Mouse (Mus musculus) forebrain, embryonic 15.5 days (tissue): Measurements from ENCODE around the gene Stk16. TPM values are rescaled to one million over a fixed set of nuclear protein-coding genes. Genes with fewer than 3 reads are reported as not detected.
A peak's percentile ranks its signal among the peaks of the same experiment; 100 is the strongest.

Experiments
- ATAC-seq: fragments of 200-750 bp; cut with Nextera tagmentation; replicated peaks from 2 replicates; pipeline ENCODE4 v1.8.0; 2017; ENCODE audit warnings: mild to moderate bottlenecking, moderate TSS enrichment, moderate library complexity
- H3K27ac ChIP-seq: fragments of 300-500 bp; sonication (generic); replicated peaks from 2 replicates; pipeline ENCODE4 v1.5.1; 2015; ENCODE audit warnings: mild to moderate bottlenecking, inconsistent platforms
- H3K27me3 ChIP-seq: fragments of 300-500 bp; sonication (generic); 2 replicates; pipeline ENCODE4 v1.6.1; 2015; ENCODE audit warnings: inconsistent platforms
- H3K36me3 ChIP-seq: fragments of 300-500 bp; sonication (generic); 2 replicates; pipeline ENCODE4 v1.6.1; 2015; ENCODE audit warnings: mild to moderate bottlenecking, inconsistent platforms
- H3K4me1 ChIP-seq: fragments of 300-500 bp; sonication (generic); 2 replicates; pipeline ENCODE4 v1.6.1; 2015; ENCODE audit warnings: inconsistent platforms
- H3K4me2 ChIP-seq: fragments of 300-500 bp; sonication (generic); replicated peaks from 2 replicates; pipeline ENCODE4 v1.6.1; 2015; ENCODE audit warnings: mild to moderate bottlenecking, inconsistent platforms
- H3K4me3 ChIP-seq: fragments of 300-500 bp; sonication (generic); 2 replicates; pipeline ENCODE4 v1.5.1; 2015; ENCODE audit warnings: mild to moderate bottlenecking, inconsistent platforms
- H3K9ac ChIP-seq: fragments of 300-500 bp; sonication (generic); replicated peaks from 2 replicates; pipeline ENCODE4 v1.6.1; 2015; ENCODE audit warnings: mild to moderate bottlenecking, inconsistent platforms
- H3K9me3 ChIP-seq: fragments of 300-500 bp; sonication (generic); 2 replicates; pipeline ENCODE4 v1.6.1; 2016; ENCODE audit warnings: inconsistent platforms
- WGBS: fragments of 180-500 bp; shearing (Covaris S2); methylation state at CpG from one replicate; pipeline ENCODE4 v1.1.7; 2015; ENCODE audit warnings: mixed read lengths; 5-methylcytosine and 5-hydroxymethylcytosine counted together
- polyA plus RNA-seq: library from polyadenylated mRNA; unstranded; fragments of >200 nt; fragmentation: Nextera tagmentation; extraction: Ambion mirVana; gene quantifications from 2 replicates; pipeline ENCODE4 v1.2.1, GENCODE M21; 2015

The Stk16 gene
- polyA plus RNA-seq = 145 and 147 TPM in 2 replicates

GRCm38 (mm10) chr1:75210136-75211087, at the start of gene Stk16, which contains the start of gene Glb1l:
Gene Stk16 (plus strand): TSS chr1:75210838.
Gene Glb1l (minus strand): TSS chr1:75210813.
- 5% methylated on average over 42 of the region's 42 CpGs for WGBS
- Histone ChIP-seq H3K36me3 (peaks cover 29% of the 10 kb centered on the region), H3K27ac (no peak within 1 kb of the TSS), H3K9ac (peak within 1 kb of the TSS; percentile 89), H3K4me2 (peak within 1 kb of the TSS; percentile 89), H3K27me3 (no peaks in the 10 kb centered on the region), H3K4me3 (peak within 1 kb of the TSS; percentile 86), H3K9me3 (no peaks in the 10 kb centered on the region), H3K4me1 (peaks cover 38% of the 10 kb centered on the region)
- peak; percentile 96 for ATAC-seq

DNA sequence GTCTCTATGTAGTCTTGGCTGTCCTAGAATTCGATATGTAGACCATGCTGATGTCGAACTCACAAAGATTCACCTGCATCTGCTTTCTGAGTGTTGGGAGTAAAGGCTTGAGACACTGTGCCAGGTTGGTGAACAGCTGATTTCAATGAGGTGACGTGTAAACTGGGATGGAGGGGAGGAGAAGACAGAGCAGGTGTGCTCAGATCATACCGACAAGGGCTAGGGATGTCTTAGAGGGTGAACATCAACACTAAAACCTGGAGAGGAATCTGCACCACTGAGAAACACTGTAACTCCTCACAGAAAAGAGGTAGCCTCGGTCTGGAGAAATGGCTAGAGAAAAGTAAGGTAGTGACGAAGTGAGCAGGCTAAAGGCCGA, 42.6 kb upstream of the Stk16 start:
- ATAC-seq = peak; percentile 42
- Histone ChIP-seq H3K4me3 (peak overlapping the region; percentile 74), H3K9me3 (no peaks in the 10 kb centered on the region), H3K4me1 (peaks cover 15% of the 10 kb centered on the region), H3K27ac (peak overlapping the region; percentile 90), H3K9ac (peak overlapping the region; percentile 66), H3K27me3 (no peaks in the 10 kb centered on the region), H3K36me3 (peaks cover 27% of the 10 kb centered on the region), H3K4me2 (peak overlapping the region; percentile 73)
- 10% methylated on average over 7 of the region's 7 CpGs for WGBS

- H3K4me1 ChIP-seq = peaks cover 15% of the 10 kb centered on the region
- H3K36me3 ChIP-seq = peaks cover 34% of the 10 kb centered on the region
- H3K9me3 ChIP-seq = no peaks in the 10 kb centered on the region
- WGBS = under 1% methylated on average over 59 of the region's 59 CpGs
- peak within 1 kb of the TSS; percentile 90 for H3K27ac ChIP-seq
- peak within 1 kb of the TSS; percentile 73 for H3K4me2 ChIP-seq
- peak within 1 kb of the TSS; percentile 66 for H3K9ac ChIP-seq
- H3K27me3 ChIP-seq = no peaks in the 10 kb centered on the region
- peak within 1 kb of the TSS; percentile 74 for H3K4me3 ChIP-seq
- peak; percentile 97 for ATAC-seq
Measured at GRCm38 (mm10) chr1:75168472-75169464, 41.9 kb upstream of the Stk16 start, which contains the start of gene Zfand2b. Gene Zfand2b (plus strand): TSS chr1:75168646.

DNA sequence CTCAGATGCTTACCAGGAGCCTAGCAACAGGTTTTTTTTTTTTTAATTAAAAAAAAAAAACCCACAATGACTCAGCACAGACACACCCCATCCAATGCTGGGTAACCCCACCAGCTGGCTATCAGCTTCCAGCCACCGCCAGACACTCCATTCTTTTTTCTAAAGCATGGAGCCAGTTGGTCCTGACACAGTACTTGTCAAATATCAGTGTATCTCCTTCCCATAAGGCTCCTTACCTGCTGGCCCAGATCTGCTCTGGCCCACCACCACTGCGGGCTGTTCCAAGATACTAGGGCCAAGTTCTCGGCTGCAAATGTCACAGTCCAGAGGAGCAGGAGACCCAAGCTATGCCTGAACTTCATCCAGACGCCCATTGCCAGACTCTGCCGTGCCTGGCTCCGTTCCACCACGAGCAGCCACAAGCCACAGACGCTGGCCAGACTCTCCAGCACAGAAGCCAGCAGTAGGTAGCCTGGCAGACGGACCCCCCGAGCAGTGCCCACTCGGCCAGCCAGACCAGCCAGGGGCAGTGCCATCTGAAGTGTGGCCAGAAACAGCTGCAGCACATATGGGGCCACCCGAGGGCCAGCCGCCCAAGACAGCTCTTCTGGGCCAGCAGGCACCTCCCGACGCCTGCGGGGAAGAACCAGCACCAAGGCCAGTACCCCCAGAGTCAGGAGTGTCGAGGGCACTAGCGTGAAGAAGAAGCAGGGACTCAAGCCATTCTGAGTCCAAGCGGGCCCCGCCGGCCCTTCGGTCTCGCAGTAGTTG, 31.1 kb upstream of the Stk16 start:
- Histone ChIP-seq H3K4me3 (peak overlapping the region; percentile 56), H3K27ac (peak overlapping the region; percentile 71), H3K9ac (peak overlapping the region; percentile 59), H3K27me3 (no peaks in the 10 kb centered on the region), H3K4me2 (peak overlapping the region; percentile 99), H3K4me1 (peaks cover 30% of the 10 kb centered on the region), H3K9me3 (no peaks in the 10 kb centered on the region), H3K36me3 (peaks cover 47% of the 10 kb centered on the region)
- 5% methylated on average over 23 of the region's 23 CpGs for whole genome bisulfite sequencing
- peak; percentile 46 for ATAC-seq

DNA sequence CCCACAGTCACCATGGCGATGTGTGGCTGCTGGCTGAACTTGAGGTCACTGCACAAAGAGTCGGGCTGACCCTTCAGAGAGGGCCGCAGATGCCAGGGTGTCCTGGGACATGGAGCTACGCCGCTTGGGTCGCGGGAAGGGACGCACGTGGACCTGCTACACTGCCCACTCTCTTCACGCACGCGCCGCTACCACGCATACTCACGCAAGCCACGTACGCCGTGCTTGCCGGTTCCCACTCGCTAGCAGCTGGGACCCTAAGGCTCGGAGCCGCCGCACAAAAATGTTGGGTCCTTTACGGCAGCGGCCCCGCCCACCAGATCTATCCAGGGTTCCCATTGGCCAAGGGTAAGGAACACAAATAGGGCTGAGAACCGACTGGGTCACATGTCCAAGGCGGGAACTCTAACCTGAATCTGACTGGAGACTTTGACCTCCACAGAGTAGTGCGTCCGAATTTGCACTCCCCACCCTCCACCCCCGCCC, 30.5 kb upstream of the Stk16 start, which contains the start of gene Abcb6:
TSS of gene Abcb6 (minus strand) at position 288 of the 486 bp plus-strand sequence.
- H3K9ac ChIP-seq = peak within 1 kb of the TSS; percentile 59
- H3K4me2 ChIP-seq = peak within 1 kb of the TSS; percentile 99
- WGBS = under 1% methylated on average over 31 of the region's 31 CpGs
- H3K27ac ChIP-seq = peak within 1 kb of the TSS; percentile 71
- peaks cover 48% of the 10 kb centered on the region for H3K36me3 ChIP-seq
- peak within 1 kb of the TSS; percentile 56 for H3K4me3 ChIP-seq
- peak; percentile 94 for ATAC-seq
- H3K27me3 ChIP-seq = no peaks in the 10 kb centered on the region
- H3K9me3 ChIP-seq = no peaks in the 10 kb centered on the region
- peaks cover 30% of the 10 kb centered on the region for H3K4me1 ChIP-seq

- 26% methylated on average over 7 of the region's 7 CpGs for WGBS
- no peaks in the 10 kb centered on the region for H3K27me3 ChIP-seq
- no peaks in the 10 kb centered on the region for H3K9me3 ChIP-seq
- ATAC-seq = peak; percentile 3; the same call in 1 of the 2 replicates
- H3K9ac ChIP-seq = peak overlapping the region; percentile 22
- H3K36me3 ChIP-seq = peaks cover 48% of the 10 kb centered on the region
- peak overlapping the region; percentile 56 for H3K4me3 ChIP-seq
- peak overlapping the region; percentile 99 for H3K4me2 ChIP-seq
- H3K27ac ChIP-seq = 0 out of 2 replicates have a peak overlapping the region, but pooled peaks have one; percentile 71
- H3K4me1 ChIP-seq = peaks cover 30% of the 10 kb centered on the region
Measured at GRCm38 (mm10) chr1:75180741-75181140, 29.9 kb upstream of the Stk16 start.

GRCm38 (mm10) chr1:75181377-75181870, 29.2 kb upstream of the Stk16 start:
- Histone ChIP-seq H3K9ac (no peak overlapping the region), H3K4me2 (no peak overlapping the region), H3K27me3 (no peaks in the 10 kb centered on the region), H3K4me1 (peaks cover 30% of the 10 kb centered on the region), H3K27ac (no peak overlapping the region), H3K36me3 (peaks cover 47% of the 10 kb centered on the region), H3K4me3 (no peak overlapping the region), H3K9me3 (no peaks in the 10 kb centered on the region)
- no peak for ATAC-seq
- whole genome bisulfite sequencing = 84% methylated on average over 4 of the region's 4 CpGs

DNA sequence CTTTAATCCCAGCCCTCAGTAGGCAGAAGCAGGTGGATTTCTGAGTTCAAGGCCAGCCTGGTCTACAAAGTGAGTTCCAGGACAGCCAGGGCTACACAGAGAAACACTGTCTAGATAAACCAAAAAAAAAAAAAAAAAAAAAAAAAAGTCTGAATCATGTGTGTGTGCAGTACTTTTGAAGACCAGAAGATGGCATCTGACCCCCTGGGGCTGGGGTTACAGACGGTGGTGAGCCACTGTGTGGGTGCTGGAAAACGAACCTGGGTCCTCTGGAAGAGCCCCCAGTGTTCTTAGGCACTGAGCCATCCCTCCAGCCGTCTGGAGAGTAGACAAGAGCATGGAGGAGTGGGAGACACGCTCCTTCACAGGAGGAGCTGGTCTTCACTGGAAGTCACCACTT, 28.5 kb upstream of the Stk16 start:
- Histone ChIP-seq H3K9ac (no peak overlapping the region), H3K9me3 (no peaks in the 10 kb centered on the region), H3K4me3 (no peak overlapping the region), H3K4me1 (peaks cover 30% of the 10 kb centered on the region), H3K36me3 (peaks cover 51% of the 10 kb centered on the region), H3K27ac (no peak overlapping the region), H3K27me3 (no peaks in the 10 kb centered on the region), H3K4me2 (no peak overlapping the region)
- no peak for ATAC-seq
- 69% methylated on average over 4 of the region's 4 CpGs for WGBS

DNA sequence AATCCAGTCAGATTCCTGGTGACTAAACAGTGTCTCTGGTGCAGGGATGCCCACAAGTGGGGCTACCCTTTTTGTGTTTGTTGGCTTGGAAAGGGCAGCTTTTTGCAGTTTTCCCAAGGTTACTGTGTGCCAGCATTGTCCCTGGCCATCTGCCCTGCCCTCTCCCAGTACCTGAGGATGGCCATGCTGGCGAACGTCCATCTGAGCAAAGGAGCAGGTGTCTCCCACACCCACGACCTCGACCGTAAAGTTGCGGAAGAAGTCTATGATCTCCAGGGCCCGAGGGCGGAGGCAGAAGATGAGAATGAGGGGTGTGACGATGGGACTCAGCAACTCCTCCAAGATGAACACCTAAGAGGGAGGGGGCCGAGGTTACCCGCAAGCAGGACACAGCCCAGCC, 25.1 kb upstream of the Stk16 start:
- ATAC-seq = no peak
- Histone ChIP-seq H3K9ac (no peak overlapping the region), H3K27ac (no peak overlapping the region), H3K9me3 (no peaks in the 10 kb centered on the region), H3K36me3 (peaks cover 63% of the 10 kb centered on the region), H3K27me3 (no peaks in the 10 kb centered on the region), H3K4me3 (no peak overlapping the region), H3K4me2 (no peak overlapping the region), H3K4me1 (peaks cover 10% of the 10 kb centered on the region)
- 93% methylated on average over 11 of the region's 11 CpGs for WGBS

- Histone ChIP-seq H3K4me1 (peaks cover 14% of the 10 kb centered on the region), H3K36me3 (peaks cover 62% of the 10 kb centered on the region), H3K4me3 (no peak overlapping the region), H3K27me3 (no peaks in the 10 kb centered on the region), H3K9ac (no peak overlapping the region), H3K4me2 (no peak overlapping the region), H3K9me3 (no peaks in the 10 kb centered on the region), H3K27ac (no peak overlapping the region)
- ATAC-seq = no peak
Measured at GRCm38 (mm10) chr1:75187126-75187525, 23.5 kb upstream of the Stk16 start.
